Mouse (Mus musculus) CH12.LX (cell line): ENCODE measurements around the gene Sae1. TPM values are rescaled to one million over a fixed set of nuclear protein-coding genes. Genes with fewer than 3 reads are reported as not detected.

Source experiments
- DNase-seq: peaks from one replicate; pipeline ENCODE4 v3.0.0-alpha.2; 2013; ENCODE audit errors: extremely low read depth
- H3K27ac ChIP-seq: 2 replicates; pipeline ENCODE4 v1.5.1; 2012; ENCODE audit warnings: low read depth, mild to moderate bottlenecking, control low read depth, moderate library complexity; ENCODE audit not compliant: insufficient read depth
- H3K27me3 ChIP-seq: replicated peaks from 2 replicates; pipeline ENCODE3; 2012; ENCODE audit warnings: inconsistent platforms
- H3K36me3 ChIP-seq, 2 experiments: replicated peaks in 1 of 2; 2 replicates each; pipeline versions ENCODE3 to v1.6.1; 2012; ENCODE audit warnings: inconsistent platforms in 1 of 2, low read length in 1 of 2, mild to moderate bottlenecking in 1 of 2, mixed read lengths in 1 of 2, moderate library complexity in 1 of 2; ENCODE audit not compliant: control insufficient read depth in 1 of 2, insufficient read depth in 1 of 2
- H3K4me1 ChIP-seq, 2 experiments: 2 replicates each; pipeline ENCODE4 v1.6.1; 2012; ENCODE audit warnings: inconsistent platforms in 1 of 2, moderate library complexity in 1 of 2; ENCODE audit not compliant: insufficient read depth in 2 of 2, control insufficient read depth in 1 of 2
- H3K4me2 ChIP-seq: 2 replicates; pipeline ENCODE4 v1.6.1; 2012; ENCODE audit warnings: low read depth, mild to moderate bottlenecking, control low read depth; ENCODE audit not compliant: poor library complexity, insufficient read depth, severe bottlenecking
- H3K4me3 ChIP-seq, 3 experiments: fragments of 150-350 bp in 1 of 3; sonication (generic) in 1 of 3; replicated peaks in 1 of 3; 2 replicates each; pipeline versions ENCODE3 to v1.5.1; 2011 to 2012; ENCODE audit warnings: low read depth in 2 of 3, low read length in 2 of 3, mild to moderate bottlenecking in 2 of 3, moderate library complexity in 2 of 3, control low read depth in 1 of 3, improper control_type of control experiment in 1 of 3, inconsistent platforms in 1 of 3, mixed read lengths in 1 of 3; ENCODE audit not compliant: poor library complexity in 1 of 3
- H3K79me2 ChIP-seq: replicated peaks from 2 replicates; pipeline ENCODE4 v1.6.1; 2012; ENCODE audit warnings: mild to moderate bottlenecking, moderate library complexity; ENCODE audit not compliant: control insufficient read depth, poor library complexity, insufficient read depth, severe bottlenecking; ENCODE audit errors: extremely low read depth
- H3K9ac ChIP-seq: 2 replicates; pipeline ENCODE4 v1.6.1; 2012; ENCODE audit warnings: low read depth, mild to moderate bottlenecking, control low read depth, moderate library complexity; ENCODE audit not compliant: insufficient read depth
- H3K9me3 ChIP-seq: replicated peaks from 2 replicates; pipeline ENCODE3; 2012; ENCODE audit warnings: low read length, inconsistent platforms, mixed read lengths
- BHLHE40 ChIP-seq: IDR thresholded peaks from 2 replicates; pipeline ENCODE4 v1.6.1; 2011; ENCODE audit warnings: mild to moderate bottlenecking, low read depth, low read length, improper control_type of control experiment
- CHD1 ChIP-seq: IDR thresholded peaks from 2 replicates; pipeline ENCODE4 v1.6.1; 2012; ENCODE audit warnings: low read depth, low read length, improper control_type of control experiment, inconsistent platforms
- CHD2 ChIP-seq: IDR thresholded peaks from 2 replicates; pipeline ENCODE4 v1.6.1; 2011; ENCODE audit warnings: low read length, improper control_type of control experiment
- CTCF ChIP-seq, 2 experiments: IDR thresholded peaks in 1 of 2; conservative IDR thresholded peaks in 1 of 2; 2 replicates each; pipeline ENCODE4 v1.5.1; 2011 to 2012; ENCODE audit warnings: low read depth in 2 of 2, low read length in 2 of 2, improper control_type of control experiment in 1 of 2, inconsistent platforms in 1 of 2, mild to moderate bottlenecking in 1 of 2, moderate library complexity in 1 of 2
- E2F4 ChIP-seq: IDR thresholded peaks from 2 replicates; pipeline ENCODE4 v1.6.1; 2011; ENCODE audit warnings: low read depth, low read length, improper control_type of control experiment; ENCODE audit not compliant: insufficient replicate concordance
- HCFC1 ChIP-seq: IDR thresholded peaks from 2 replicates; pipeline ENCODE4 v1.6.1; 2012; ENCODE audit warnings: low read depth, mild to moderate bottlenecking, inconsistent platforms, low read length, improper control_type of control experiment
- KAT2A ChIP-seq: IDR thresholded peaks from 2 replicates; pipeline ENCODE4 v1.6.1; 2012; ENCODE audit warnings: low read length, improper control_type of control experiment, inconsistent platforms; ENCODE audit not compliant: insufficient replicate concordance
- MAX ChIP-seq: IDR thresholded peaks from 2 replicates; pipeline ENCODE4 v1.6.1; 2011; ENCODE audit warnings: low read length, improper control_type of control experiment
- MAZ ChIP-seq: IDR thresholded peaks from 2 replicates; pipeline ENCODE4 v1.6.1; 2012; ENCODE audit warnings: low read depth, mild to moderate bottlenecking, inconsistent platforms, low read length, improper control_type of control experiment, moderate library complexity
- MEF2A ChIP-seq: IDR thresholded peaks from 2 replicates; pipeline ENCODE4 v1.6.1; 2014; ENCODE audit warnings: low read depth, mild to moderate bottlenecking, inconsistent platforms, low read length, improper control_type of control experiment, borderline replicate concordance
- NELFE ChIP-seq: IDR thresholded peaks from 2 replicates; pipeline ENCODE4 v1.6.1; 2011; ENCODE audit warnings: low read depth, low read length, improper control_type of control experiment
- PAX5 ChIP-seq: IDR thresholded peaks from 2 replicates; pipeline ENCODE4 v1.6.1; 2012; ENCODE audit warnings: low read length, inconsistent platforms, mixed read lengths
- RCOR1 ChIP-seq: conservative IDR thresholded peaks from 2 replicates; pipeline ENCODE4 v1.6.1; 2012; ENCODE audit warnings: low read depth, mild to moderate bottlenecking, inconsistent platforms, low read length, improper control_type of control experiment
- SIN3A ChIP-seq: IDR thresholded peaks from 2 replicates; pipeline ENCODE4 v1.6.1; 2012; ENCODE audit warnings: low read length, improper control_type of control experiment, inconsistent platforms
- TBP ChIP-seq: conservative IDR thresholded peaks from 2 replicates; pipeline ENCODE4 v1.6.1; 2011; ENCODE audit warnings: low read depth, low read length, improper control_type of control experiment
- UBTF ChIP-seq: IDR thresholded peaks from 2 replicates; pipeline ENCODE4 v1.6.1; 2012; ENCODE audit warnings: low read depth, mild to moderate bottlenecking, inconsistent platforms, low read length, improper control_type of control experiment, moderate library complexity
- USF2 ChIP-seq: conservative IDR thresholded peaks from 2 replicates; pipeline ENCODE4 v1.6.1; 2011; ENCODE audit warnings: low read depth, low read length, improper control_type of control experiment
- ZC3H11A ChIP-seq: IDR thresholded peaks from 2 replicates; pipeline ENCODE4 v1.6.1; 2012; ENCODE audit warnings: low read depth, mild to moderate bottlenecking, inconsistent platforms, low read length, improper control_type of control experiment
- ZKSCAN1 ChIP-seq: IDR thresholded peaks from 2 replicates; pipeline ENCODE4 v1.6.1; 2012; ENCODE audit warnings: low read depth, inconsistent platforms, low read length, improper control_type of control experiment, borderline replicate concordance
- dilution Hi-C: fragments of 300-500 bp; cut with MboI; formaldehyde crosslinking; loops from 2 replicates; pipeline ENCODE4 v1.14.3; 2020; ENCODE audit warnings: low sequenced_read_pairs; ENCODE audit not compliant: extremely low pct_unique_long_range_greater_than_20kb, extremely low pct_ligation_motif_present
- in situ Hi-C: fragments of 300-500 bp; cut with MboI; formaldehyde crosslinking; loops from 3 replicates; pipeline ENCODE4 v1.14.3; 2019; ENCODE audit warnings: low sequenced_read_pairs, low pct_ligation_motif_present, low pct_unique_long_range_greater_than_20kb, mixed read lengths
- polyA plus RNA-seq: library from polyadenylated mRNA; unstranded; fragments of >175 nt; gene quantifications from 2 replicates; pipeline ENCODE4 v1.2.1, GENCODE M21; 2012; ENCODE audit warnings: low read depth; ENCODE audit not compliant: insufficient read length
- total RNA-seq, 2 experiments: library from RNA; depleted of rRNA; stranded (reverse); fragments of 300-350 nt in 1 of 2; fragments of >200 nt in 1 of 2; gene quantifications; 2 replicates each; pipeline ENCODE4 v1.2.3; 2012 to 2014

The Sae1 gene
- total and polyA plus RNA-seq, 3 experiments = 146 to 271 (median 160) TPM

- Histone ChIP-seq H3K36me3 (peaks cover 81 to 97% of the 10 kb centered on the region in 2 experiments), H3K4me1 (no peaks in the 10 kb centered on the region), H3K9me3 (no peaks in the 10 kb centered on the region), H3K4me3 (no peak overlapping the region), H3K9ac (no peak overlapping the region), H3K79me2 (no peaks in the 10 kb centered on the region), H3K27ac (no peak overlapping the region), H3K4me2 (no peak overlapping the region), H3K27me3 (no peaks in the 10 kb centered on the region)
- DNase-seq = no peak
- dilution Hi-C loops (no loop called here), in situ Hi-C loops (no loop called here)
- TF ChIP-seq KAT2A = no peak
- no peak for TF ChIP-seq MAX
- TF ChIP-seq MAZ = no peak
- TF ChIP-seq BHLHE40 = no peak
- TF ChIP-seq CHD1 = no peak
- no peak for TF ChIP-seq HCFC1
- TF ChIP-seq SIN3A = no peak
- TF ChIP-seq RCOR1 = no peak
- no peak for TF ChIP-seq PAX5
- no peak for TF ChIP-seq UBTF
- no peak for TF ChIP-seq NELFE
- TF ChIP-seq CHD2 = no peak
- TF ChIP-seq E2F4 = no peak
- no peak for TF ChIP-seq ZKSCAN1
- no peak for TF ChIP-seq MEF2A
- TF ChIP-seq ZC3H11A = no peak
- no peak for TF ChIP-seq TBP
Observed at GRCm38 (mm10) chr7:16422222-16422856, 34.7 kb upstream of the Sae1 start.

GRCm38 (mm10) chr7:16420493-16421118 lies 33.0 kb upstream of the Sae1 start:
- Histone ChIP-seq H3K4me3 (no peak overlapping the region), H3K27me3 (no peaks in the 10 kb centered on the region), H3K4me2 (no peak overlapping the region), H3K36me3 (peaks cover 80 to 97% of the 10 kb centered on the region in 2 experiments), H3K9me3 (no peaks in the 10 kb centered on the region), H3K27ac (no peak overlapping the region), H3K79me2 (no peaks in the 10 kb centered on the region; the same call in 1 of the 2 replicates), H3K4me1 (peaks cover 0 to 2% of the 10 kb centered on the region in 2 experiments; a peak in 1 of 4 replicates), H3K9ac (no peak overlapping the region)
- in situ Hi-C loops = no loop called here
- dilution Hi-C loops = no loop called here
- no peak for DNase-seq
- TF ChIP-seq PAX5 = no peak
- TF ChIP-seq CTCF (conservative IDR thresholded peaks at IDR 0.05 in 1 of 2, IDR thresholded peaks at IDR 0.05 in 1 of 2; ENCODE audit: low read depth in 2 of 2, low read length in 2 of 2) = no peak
- TF ChIP-seq HCFC1 = no peak
- TF ChIP-seq USF2 = no peak
